Mouse (Mus musculus): ENCODE measurements at regions not wholly inside any gene's neighbourhood (a gene's known extent, or its start where the extent isn't known, plus 50 kb on each side); places are given as distances from the start of the nearest gene placed in this dataset.

DNA sequence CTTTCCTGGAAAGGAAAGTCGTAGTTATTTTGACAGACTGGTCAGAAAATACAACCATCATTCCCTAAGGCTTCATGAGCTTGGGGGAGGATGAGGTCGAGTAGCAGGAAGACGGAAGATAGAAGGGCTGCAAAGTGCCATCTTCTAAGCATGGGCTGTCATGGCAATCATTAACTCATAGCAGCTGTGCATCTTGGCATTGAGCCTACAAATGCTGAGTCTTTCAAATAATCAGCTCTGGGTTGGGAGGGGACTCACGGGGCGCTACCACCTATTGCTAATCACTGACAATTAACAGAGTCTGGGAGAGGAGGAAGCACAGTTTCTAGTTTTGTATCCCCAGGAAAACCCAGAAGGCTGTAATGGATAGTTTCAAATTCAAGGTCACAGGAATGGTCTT is 586.3 kb downstream of the Gbe1 start:
- no peak for TF ChIP-seq POLR2A (IDR thresholded peaks at IDR 0.05; ENCODE audit: control insufficient read depth in 1 of 2, insufficient read depth in 1 of 2, low read depth in 1 of 2, low read length in 2 of 2, poor library complexity in 1 of 2)
- no peak for TF ChIP-seq ZC3H11A (IDR thresholded peaks at IDR 0.05; ENCODE audit: low read depth, low read length)
- no peak for TF ChIP-seq GATA1 (IDR thresholded peaks at IDR 0.05; ENCODE audit: low read depth, low read length)
- no peak for TF ChIP-seq MAX (IDR thresholded peaks at IDR 0.05; ENCODE audit: low read length)
- no peak for TF ChIP-seq CTCF (IDR thresholded peaks at IDR 0.05 in 2 of 3, conservative IDR thresholded peaks at IDR 0.05 in 1 of 3; ENCODE audit: control insufficient read depth in 1 of 3, insufficient read depth in 1 of 3, low read depth in 2 of 3, low read length in 3 of 3, poor library complexity in 1 of 3, severe bottlenecking in 1 of 3)
